Mouse (Mus musculus): ENCODE results near the gene Tubg2. TPM values are rescaled to one million over a fixed set of nuclear protein-coding genes. Genes with fewer than 3 reads are reported as not detected.

Tubg2 gene
- polyA plus RNA-seq, 1 experiment from 2014 or later, result 3.5 TPM

- H3K27me3 ChIP-seq, result no peaks in the 10 kb centered on the region
- DNase-seq (ENCODE audit: low read depth, low spot score), result no peak
- ChIA-PET CTCF (interaction anchor here (0.8 to 2.9 kb wide), 17 partner anchors 10 to 143 kb away, joined by 3 to 18 read pairs (median 3); partner anchors contain the start of genes Plekhh3 and Ramp2), POLR2A (no interaction called here)
- no peak for ATAC-seq
- in situ Hi-C loops (cut with MboI; ENCODE audit: low pct_unique_long_range_greater_than_20kb), result no loop called here
- peak; percentile 67 for TF ChIP-seq CTCF (IDR thresholded peaks at IDR 0.05)
Measured at GRCm38 (mm10) chr11:101200986-101201385, 45.3 kb downstream of the Tubg2 start.

Other genes with a start within 250 kb of the Tubg2 start
- 152 TPM for gene Stat3, start 216.4 kb upstream of the Tubg2 start, polyA plus RNA-seq (2021)
- 211 TPM for gene Cavin1, start 185.0 kb upstream of the Tubg2 start, polyA plus RNA-seq (2021)
- gene Atp6v0a1, start 146.5 kb upstream of the Tubg2 start, polyA plus RNA-seq (2021), result 141 TPM
- gene Naglu, start 85.9 kb upstream of the Tubg2 start, polyA plus RNA-seq (2021), result 46.4 TPM
- gene Hsd17b1, start 77.5 kb upstream of the Tubg2 start, polyA plus RNA-seq (2021), result 0.83 TPM
- 45.7 TPM for gene Coasy, start 73.3 kb upstream of the Tubg2 start, polyA plus RNA-seq (2021)
- 44.5 TPM for gene Mlx, start 68.6 kb upstream of the Tubg2 start, polyA plus RNA-seq (2021)
- 20.6 TPM for gene Psmc3ip, start 60.5 kb upstream of the Tubg2 start, polyA plus RNA-seq (2021)
- gene Retreg3, start 36.0 kb upstream of the Tubg2 start, polyA plus RNA-seq (2021), result 72.2 TPM
- gene Tubg1, start 36.0 kb upstream of the Tubg2 start, polyA plus RNA-seq (2021), result 70.2 TPM
- gene Cntnap1, start 14.6 kb downstream of the Tubg2 start, polyA plus RNA-seq (2021), result 10.8 TPM
- 33.3 TPM for gene Plekhh3, start 15.4 kb downstream of the Tubg2 start, polyA plus RNA-seq (2021)
- 0.95 TPM for gene Ccr10, start 19.5 kb downstream of the Tubg2 start, polyA plus RNA-seq (2021)
- 52.0 TPM for gene Ezh1, start 70.6 kb downstream of the Tubg2 start, polyA plus RNA-seq (2021)
- 27.3 TPM for gene Ramp2, start 90.1 kb downstream of the Tubg2 start, polyA plus RNA-seq (2021)
- gene Vps25, start 97.8 kb downstream of the Tubg2 start, polyA plus RNA-seq (2021), result 104 TPM
- gene Wnk4, start 104.7 kb downstream of the Tubg2 start, polyA plus RNA-seq (2021), result 53.9 TPM
- gene Cntd1, start 123.1 kb downstream of the Tubg2 start, polyA plus RNA-seq (2021), result 1.0 TPM
- gene Coa3, start 123.2 kb downstream of the Tubg2 start, polyA plus RNA-seq (2021), result 118 TPM
- 203 TPM for gene Becn1, start 146.4 kb downstream of the Tubg2 start, polyA plus RNA-seq (2021)
- 101 TPM for gene Psme3, start 160.3 kb downstream of the Tubg2 start, polyA plus RNA-seq (2021)
- gene Aoc2, start 169.2 kb downstream of the Tubg2 start, polyA plus RNA-seq (2021), result 2.3 TPM
- 0.04 TPM for gene Aoc3, start 174.7 kb downstream of the Tubg2 start, polyA plus RNA-seq (2021)
- not detected for gene G6pc, start 211.7 kb downstream of the Tubg2 start, polyA plus RNA-seq (2021)